Mouse (Mus musculus) forebrain, embryonic 14.5 days (tissue): ENCODE data around the gene Gm17545. TPM values are rescaled to one million over a fixed set of nuclear protein-coding genes. Genes with fewer than 3 reads are reported as not detected.

ENCODE experiments used
- ATAC-seq: fragments of 200-750 bp; cut with Nextera tagmentation; 2 replicates; pipeline ENCODE4 v1.8.0; 2017; ENCODE audit warnings: mild to moderate bottlenecking, moderate library complexity
- DNase-seq: peaks from one replicate; pipeline ENCODE4 v3.0.0-alpha.2; 2015; ENCODE audit warnings: low spot score
- H3K27ac ChIP-seq: fragments of 300-500 bp; sonication (generic); 2 replicates; pipeline ENCODE4 v1.5.1; 2014; ENCODE audit warnings: low read depth, mild to moderate bottlenecking, control low read depth, low read length, moderate library complexity
- H3K27me3 ChIP-seq: fragments of 300-500 bp; sonication (generic); replicated peaks from 2 replicates; pipeline ENCODE4 v1.6.1; 2014; ENCODE audit warnings: low read length, control low read depth, mixed read lengths; ENCODE audit not compliant: control insufficient read depth, insufficient read depth
- H3K36me3 ChIP-seq: fragments of 300-500 bp; sonication (generic); 2 replicates; pipeline ENCODE4 v1.6.1; 2014; ENCODE audit warnings: low read length, control low read depth; ENCODE audit not compliant: control insufficient read depth, insufficient read depth
- H3K4me1 ChIP-seq: fragments of 300-500 bp; sonication (generic); 2 replicates; pipeline ENCODE4 v1.6.1; 2014; ENCODE audit warnings: antibody characterized with exemption, low read length, control low read depth; ENCODE audit not compliant: control insufficient read depth, insufficient read depth
- H3K4me2 ChIP-seq: fragments of 300-500 bp; sonication (generic); 2 replicates; pipeline ENCODE4 v1.6.1; 2014; ENCODE audit warnings: mild to moderate bottlenecking, control low read depth, low read length
- H3K4me3 ChIP-seq: fragments of 300-500 bp; sonication (generic); 2 replicates; pipeline ENCODE4 v1.5.1; 2014; ENCODE audit warnings: low read depth, low read length, control low read depth
- H3K9ac ChIP-seq: fragments of 300-500 bp; sonication (generic); 2 replicates; pipeline ENCODE4 v1.6.1; 2014; ENCODE audit warnings: mild to moderate bottlenecking, low read length, control low read depth, moderate library complexity
- H3K9me3 ChIP-seq: fragments of 300-500 bp; sonication (generic); replicated peaks from 2 replicates; pipeline ENCODE4 v1.6.1; 2016; ENCODE audit warnings: low read length, control low read depth, mixed read lengths; ENCODE audit not compliant: control insufficient read depth
- WGBS: fragments of 180-500 bp; shearing (Covaris S2); extraction: QIAGEN DNeasy Blood & Tissue Kit; methylation state at CpG from one replicate; pipeline ENCODE4 v1.1.7; 2014; 5-methylcytosine and 5-hydroxymethylcytosine counted together
- polyA plus RNA-seq: library from polyadenylated mRNA; unstranded; fragments of >200 nt; fragmentation: Nextera tagmentation; extraction: Ambion mirVana; gene quantifications from 2 replicates; pipeline ENCODE4 v1.2.1, GENCODE M21; 2014

Gm17545 gene
- polyA plus RNA-seq, 1 experiment from 2014 or later = not detected

DNA sequence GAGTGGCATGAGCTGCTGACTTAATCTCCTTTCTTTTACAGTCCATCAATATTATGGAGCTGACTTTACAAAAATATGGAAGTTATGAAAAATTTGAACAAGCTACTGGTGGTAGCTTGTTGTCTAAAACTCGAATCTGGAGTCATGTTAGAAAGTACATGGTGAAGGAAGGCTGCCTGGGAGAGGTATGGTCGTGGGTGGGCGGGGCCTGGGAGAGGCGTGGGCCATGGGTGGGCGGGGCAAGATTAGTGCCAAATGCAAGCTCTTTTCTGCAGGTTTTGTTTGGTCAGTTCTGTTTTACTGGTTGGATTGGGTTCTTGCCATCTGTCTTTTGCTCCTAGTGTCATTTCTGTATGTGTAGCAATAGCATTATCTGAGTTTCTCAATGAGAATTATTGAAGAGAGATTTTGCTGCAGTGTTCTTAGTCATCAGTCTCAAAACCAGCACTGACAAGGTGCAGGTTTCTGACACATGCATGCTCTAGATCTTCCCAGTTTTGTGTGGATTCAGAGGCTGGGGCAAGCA lies 23.7 kb upstream of the Gm17545 start:
- Histone ChIP-seq H3K36me3 (no peaks in the 10 kb centered on the region), H3K27ac (no peak overlapping the region), H3K9me3 (no peaks in the 10 kb centered on the region), H3K4me3 (no peak overlapping the region), H3K4me1 (no peaks in the 10 kb centered on the region; the same call in 1 of the 2 replicates), H3K4me2 (no peak overlapping the region), H3K9ac (no peak overlapping the region), H3K27me3 (no peaks in the 10 kb centered on the region)
- no peak for ATAC-seq
- WGBS = 20% methylated on average over 5 of the region's 5 CpGs
- DNase-seq = no peak

DNA sequence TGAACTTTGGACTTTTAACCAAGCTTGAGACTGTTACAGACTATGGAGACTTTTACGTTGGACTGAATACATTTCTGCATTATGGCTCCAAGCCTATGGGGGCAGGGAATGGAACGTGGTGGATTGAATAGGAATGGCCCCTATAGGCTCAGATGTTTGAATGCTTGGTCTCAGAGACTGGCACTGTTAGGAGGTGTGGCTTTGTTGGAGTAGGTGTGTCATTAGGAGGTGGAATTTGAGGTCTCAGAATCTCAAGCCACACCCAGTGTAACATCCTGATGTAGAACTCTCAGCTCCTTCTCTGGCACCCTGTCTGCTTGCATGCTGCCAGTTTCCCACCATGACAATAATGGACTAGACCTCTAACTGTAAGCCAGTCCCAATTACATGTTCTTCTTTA lies 20.9 kb upstream of the Gm17545 start:
- Histone ChIP-seq H3K9me3 (no peaks in the 10 kb centered on the region), H3K4me2 (no peak overlapping the region), H3K4me3 (no peak overlapping the region), H3K9ac (no peak overlapping the region), H3K36me3 (no peaks in the 10 kb centered on the region), H3K27ac (no peak overlapping the region), H3K4me1 (no peaks in the 10 kb centered on the region; the same call in 1 of the 2 replicates), H3K27me3 (no peaks in the 10 kb centered on the region)
- ATAC-seq = no peak
- 76% methylated on average over 2 of the region's 2 CpGs for WGBS
- no peak for DNase-seq

DNA sequence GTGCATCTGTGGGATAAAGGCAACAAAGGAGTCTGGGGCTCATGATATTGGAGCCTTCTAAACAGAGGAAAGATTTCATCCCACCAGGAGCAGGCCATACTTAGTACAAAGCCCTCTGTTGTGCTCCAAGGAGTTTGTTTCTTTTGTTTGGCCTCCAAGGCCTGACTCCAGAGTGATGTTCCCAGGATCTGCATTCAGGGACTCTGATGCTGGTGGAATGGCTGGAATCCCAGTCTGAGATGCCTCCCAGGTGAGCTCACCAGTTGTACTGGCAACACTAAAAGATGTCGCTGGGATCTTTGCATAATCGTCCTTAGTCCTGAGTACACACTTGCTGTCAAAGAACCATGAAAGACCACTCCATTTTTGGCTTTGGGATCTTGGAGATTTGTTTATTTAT lies 20.0 kb upstream of the Gm17545 start:
- Histone ChIP-seq H3K27me3 (no peaks in the 10 kb centered on the region), H3K4me2 (no peak overlapping the region), H3K4me3 (no peak overlapping the region), H3K36me3 (no peaks in the 10 kb centered on the region), H3K9ac (no peak overlapping the region), H3K27ac (no peak overlapping the region), H3K9me3 (no peaks in the 10 kb centered on the region), H3K4me1 (no peaks in the 10 kb centered on the region; the same call in 1 of the 2 replicates)
- DNase-seq = no peak
- 90% methylated on average over 2 of the region's 2 CpGs for WGBS
- ATAC-seq = no peak

DNA sequence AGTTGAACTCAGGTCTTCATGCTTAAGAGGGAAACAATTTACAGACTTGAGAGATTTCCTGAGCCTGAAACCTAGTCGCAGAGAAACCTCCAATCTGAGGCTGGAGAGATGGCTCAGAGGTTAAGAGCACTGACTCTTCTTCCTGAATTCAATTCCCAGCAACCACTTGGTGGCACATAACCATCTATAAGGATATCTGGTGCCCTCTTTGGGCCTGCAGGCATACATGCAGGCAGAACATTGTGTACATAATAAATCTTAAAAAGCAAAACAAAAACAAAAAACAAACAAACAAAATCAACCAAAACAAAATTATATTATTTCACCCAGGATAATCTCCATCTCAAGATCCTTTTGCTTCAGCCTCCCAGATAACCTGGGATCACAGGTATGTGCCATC lies 15.3 kb upstream of the Gm17545 start:
- no peaks in the 10 kb centered on the region for H3K27me3 ChIP-seq
- no peak overlapping the region for H3K27ac ChIP-seq
- DNase-seq (no peak), ATAC-seq (no peak)
- H3K4me3 ChIP-seq = no peak overlapping the region
- no peaks in the 10 kb centered on the region for H3K4me1 ChIP-seq
- H3K36me3 ChIP-seq = no peaks in the 10 kb centered on the region; the same call in 1 of the 2 replicates
- no peak overlapping the region for H3K4me2 ChIP-seq
- 64% methylated on average over 1 of the region's 1 CpGs for WGBS
- no peak overlapping the region for H3K9ac ChIP-seq
- no peaks in the 10 kb centered on the region for H3K9me3 ChIP-seq

DNA sequence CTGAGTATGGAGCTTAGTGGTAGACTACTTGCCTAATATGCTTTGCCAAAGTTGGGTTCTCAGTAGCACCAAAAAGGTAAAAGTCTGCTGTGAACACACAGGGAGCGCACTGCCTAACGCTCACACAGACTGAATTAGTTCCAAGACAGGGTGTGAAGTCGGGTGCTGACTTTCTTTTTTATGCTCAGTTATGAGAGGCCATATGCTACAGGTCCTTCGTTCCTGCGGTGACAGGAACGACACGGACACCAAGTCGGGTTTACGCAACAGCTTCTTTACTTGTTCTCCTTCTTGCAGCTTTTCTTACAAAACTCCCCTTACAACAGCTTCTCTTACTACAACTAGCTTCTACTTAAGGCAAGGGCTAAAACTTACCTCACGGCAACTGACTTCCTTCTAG lies 10.9 kb upstream of the Gm17545 start:
- ATAC-seq = no peak
- H3K9me3 ChIP-seq = no peaks in the 10 kb centered on the region
- DNase-seq = no peak
- no peaks in the 10 kb centered on the region for H3K27me3 ChIP-seq
- no peak overlapping the region for H3K4me3 ChIP-seq
- peaks cover 17% of the 10 kb centered on the region for H3K36me3 ChIP-seq
- H3K27ac ChIP-seq = no peak overlapping the region
- no peaks in the 10 kb centered on the region for H3K4me1 ChIP-seq
- H3K4me2 ChIP-seq = no peak overlapping the region
- 91% methylated on average over 10 of the region's 10 CpGs for WGBS
- H3K9ac ChIP-seq = no peak overlapping the region

DNA sequence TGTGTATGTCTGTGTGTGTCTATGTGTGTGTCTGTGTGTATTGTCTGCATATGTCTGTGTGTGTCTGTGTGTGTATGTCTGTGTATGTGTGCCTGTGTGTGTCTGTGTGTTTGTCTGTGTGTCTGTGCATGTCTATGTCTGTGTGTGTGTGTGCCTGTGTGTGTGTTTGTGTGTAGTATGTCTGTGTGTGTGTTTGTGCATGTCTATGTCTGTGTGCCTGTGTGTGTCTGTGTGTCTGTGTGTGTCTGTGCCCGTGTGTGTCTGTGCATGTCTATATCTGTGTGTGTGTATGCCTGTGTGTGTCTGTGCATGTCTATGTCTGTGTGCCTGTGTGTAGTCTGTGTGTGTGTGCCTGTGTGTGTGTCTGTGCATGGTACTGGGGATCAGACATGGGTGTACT lies 9.0 kb upstream of the Gm17545 start:
- DNase-seq (no peak), ATAC-seq (no peak)
- Histone ChIP-seq H3K4me1 (no peaks in the 10 kb centered on the region), H3K9ac (no peak overlapping the region), H3K4me3 (no peak overlapping the region), H3K36me3 (peaks cover 31% of the 10 kb centered on the region), H3K9me3 (no peaks in the 10 kb centered on the region), H3K27ac (no peak overlapping the region), H3K4me2 (no peak overlapping the region), H3K27me3 (no peaks in the 10 kb centered on the region)
- WGBS = 100% methylated on average over 1 of the region's 1 CpGs

DNA sequence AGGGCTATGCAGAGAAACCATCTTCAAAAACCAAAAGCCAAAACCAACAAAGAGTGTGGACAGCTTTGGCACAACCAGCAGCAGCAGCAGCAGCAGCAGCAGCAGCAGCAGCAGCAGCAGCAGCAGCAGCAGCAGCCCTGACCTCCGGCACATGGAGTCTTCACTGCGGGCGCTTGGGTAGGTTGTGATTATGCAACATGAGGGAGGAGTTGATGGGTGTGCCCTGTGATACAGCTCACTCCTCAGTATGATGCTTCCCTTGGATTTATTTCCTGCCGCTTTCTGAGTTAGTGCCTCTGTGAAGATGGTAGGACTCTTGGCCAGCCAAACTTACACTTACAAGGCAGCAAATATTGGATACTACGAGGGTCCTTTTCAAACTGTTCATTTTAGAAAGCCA lies 6.9 kb upstream of the Gm17545 start:
- Histone ChIP-seq H3K36me3 (peaks cover 52% of the 10 kb centered on the region), H3K27ac (no peak overlapping the region), H3K4me1 (no peaks in the 10 kb centered on the region), H3K27me3 (no peaks in the 10 kb centered on the region), H3K9me3 (no peaks in the 10 kb centered on the region), H3K9ac (no peak overlapping the region), H3K4me3 (no peak overlapping the region), H3K4me2 (no peak overlapping the region)
- WGBS = 97% methylated on average over 5 of the region's 5 CpGs
- no peak for ATAC-seq
- no peak for DNase-seq

DNA sequence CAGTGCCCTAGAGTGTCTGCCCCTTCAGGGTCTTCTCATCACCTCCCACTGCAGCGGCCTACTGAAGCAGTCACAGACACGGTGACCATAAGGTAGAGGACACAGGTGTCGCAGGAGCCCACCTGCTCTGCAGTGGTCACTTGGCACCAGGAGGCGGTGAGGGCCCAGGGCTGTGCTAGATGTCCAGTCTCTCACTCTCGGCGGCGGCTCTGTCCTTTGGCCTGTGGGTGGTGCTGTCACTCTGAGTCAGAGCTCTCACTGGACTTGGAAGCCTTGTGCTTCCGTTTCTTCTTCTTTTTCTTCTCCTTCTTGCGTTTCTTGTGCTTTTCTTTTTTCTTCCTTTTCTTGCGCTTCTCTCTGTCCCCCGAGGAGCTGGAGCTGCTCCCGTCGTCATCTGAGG lies 5.7 kb upstream of the Gm17545 start:
- Histone ChIP-seq H3K9ac (no peak overlapping the region), H3K4me3 (no peak overlapping the region), H3K36me3 (peaks cover 64% of the 10 kb centered on the region), H3K27ac (no peak overlapping the region), H3K4me1 (no peaks in the 10 kb centered on the region), H3K27me3 (no peaks in the 10 kb centered on the region), H3K4me2 (no peak overlapping the region), H3K9me3 (no peaks in the 10 kb centered on the region)
- ATAC-seq = no peak
- 81% methylated on average over 13 of the region's 13 CpGs for whole genome bisulfite sequencing
- DNase-seq = no peak

DNA sequence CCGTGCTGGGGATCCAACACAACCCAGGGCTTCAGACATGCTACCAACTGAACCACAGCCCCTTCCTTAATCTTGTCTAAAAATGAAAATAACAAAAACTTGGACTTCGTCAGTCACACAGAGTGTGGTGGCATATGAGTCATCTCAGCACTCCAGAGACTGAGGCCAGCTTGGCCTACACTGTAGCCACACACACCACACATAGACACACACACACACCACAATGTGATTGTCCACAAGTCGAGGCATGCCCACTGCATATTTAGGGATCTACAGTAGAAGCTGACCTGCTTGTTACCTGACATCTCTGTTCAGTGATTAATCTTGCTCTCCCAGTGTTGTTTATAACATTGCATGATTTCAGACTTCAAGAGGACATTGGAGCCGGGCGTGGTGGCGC lies 4.9 kb upstream of the Gm17545 start:
- no peaks in the 10 kb centered on the region for H3K27me3 ChIP-seq
- peaks cover 72% of the 10 kb centered on the region for H3K36me3 ChIP-seq
- DNase-seq (no peak), ATAC-seq (no peak)
- WGBS = 90% methylated on average over 6 of the region's 6 CpGs
- H3K4me3 ChIP-seq = no peak overlapping the region
- H3K27ac ChIP-seq = no peak overlapping the region
- no peak overlapping the region for H3K9ac ChIP-seq
- H3K4me2 ChIP-seq = no peak overlapping the region
- H3K9me3 ChIP-seq = no peaks in the 10 kb centered on the region
- no peaks in the 10 kb centered on the region for H3K4me1 ChIP-seq
